Mouse (Mus musculus) lung, postnatal 0 days (tissue): ENCODE measurements around the gene Slc9b2.

Source experiments
- CTCF ChIP-seq: IDR thresholded peaks from 2 replicates; pipeline ENCODE4 v1.5.1; 2016; ENCODE audit warnings: antibody characterized with exemption, mild to moderate bottlenecking
- EP300 ChIP-seq: IDR thresholded peaks from 2 replicates; pipeline ENCODE4 v1.6.1; 2016; ENCODE audit warnings: antibody characterized with exemption, mild to moderate bottlenecking, control low read depth

- TF ChIP-seq CTCF (no peak), EP300 (no peak)
Measured at GRCm38 (mm10) chr3:135318331-135318730, 10.8 kb downstream of the Slc9b2 start.
